Mouse (Mus musculus): ENCODE results near the gene Gm6676. TPM values are rescaled to one million over a fixed set of nuclear protein-coding genes. Genes with fewer than 3 reads are reported as not detected.
A peak's percentile ranks its signal among the peaks of the same experiment; 100 is the strongest.
"Not testable (repeated sequence)": the region's sequence is repeated elsewhere in the genome, so short reads cannot be mapped to it uniquely, and the experiment has no call there.

The Gm6676 gene
- polyA plus RNA-seq (2014; fragmentation: Nextera tagmentation; extraction: Ambion mirVana): not detected in 2 replicates

DNA sequence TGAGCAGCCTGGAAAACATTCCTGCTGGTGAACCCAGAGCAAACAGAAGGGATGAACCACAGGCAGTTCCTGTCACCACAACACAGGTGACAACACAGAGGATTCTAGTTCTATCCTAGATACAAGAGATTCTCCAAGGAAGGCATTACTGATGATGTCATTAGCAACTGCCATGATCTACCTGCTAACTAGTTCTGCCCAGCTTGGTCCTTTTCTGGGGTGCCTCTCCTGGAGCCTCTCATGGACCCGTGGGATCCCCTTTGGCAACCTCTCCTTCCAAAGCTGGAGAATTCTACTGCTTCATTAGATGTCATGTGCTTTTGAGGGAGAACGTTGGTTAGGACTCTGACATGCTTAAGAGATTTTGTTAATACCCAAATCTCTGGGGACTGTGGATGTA lies at the start of gene Gm6676:
TSS of gene Gm6676 (minus strand) at position 101 of the 400 bp plus-strand sequence.
- not testable (repeated sequence) for H3K4me2 ChIP-seq (replicated peaks; ENCODE audit: low read depth, low read length); H3K9me3 ChIP-seq (ENCODE audit: control insufficient read depth, low read length); H3K36me3 ChIP-seq (ENCODE audit: control insufficient read depth, insufficient read depth, low read length); H3K4me3 ChIP-seq (ENCODE audit: low read depth, low read length); H3K4me1 ChIP-seq (replicated peaks; ENCODE audit: control insufficient read depth, insufficient read depth, low read length); ATAC-seq (ENCODE audit: low FRiP score); H3K9ac ChIP-seq (ENCODE audit: low read depth, low read length); DNase-seq (ENCODE audit: low spot score); H3K27me3 ChIP-seq (ENCODE audit: control insufficient read depth, insufficient read depth, low read length); H3K27ac ChIP-seq (ENCODE audit: low read depth, low read length)
- no CpG with 5 or more reads among the region's 2 CpGs for WGBS

DNA sequence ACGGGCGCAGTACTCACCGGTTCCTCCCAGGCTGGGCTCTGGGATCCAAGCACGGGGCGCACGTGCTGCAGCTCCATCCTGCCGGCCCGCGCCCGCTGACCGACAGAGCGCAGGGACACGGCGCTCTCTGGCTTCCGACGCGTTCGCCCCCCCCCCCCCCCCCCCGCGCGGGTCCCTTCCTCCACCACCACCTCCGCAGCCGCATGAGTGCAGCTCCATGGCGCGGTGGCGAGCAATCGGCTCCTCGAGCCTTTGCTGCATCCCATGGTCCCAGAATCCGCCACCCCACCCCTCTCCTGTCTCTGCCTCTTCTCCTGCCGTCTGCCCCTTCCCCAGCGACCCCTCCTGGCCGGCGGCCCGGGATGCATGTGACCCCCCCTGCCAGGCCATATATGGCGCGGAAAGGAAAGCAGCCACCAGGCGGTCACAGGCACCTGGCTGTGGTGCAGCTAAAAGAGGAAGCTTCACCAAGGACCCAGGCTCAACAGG lies 49.3 kb upstream of the Gm6676 start, which contains the start of gene Gm3512:
TSS of gene Gm3512 (minus strand) at position 51 of the 489 bp plus-strand sequence.
- H3K4me2 ChIP-seq (replicated peaks; ENCODE audit: low read depth, low read length); H3K9ac ChIP-seq (ENCODE audit: low read depth, low read length); H3K4me3 ChIP-seq (ENCODE audit: low read depth, low read length); H3K9me3 ChIP-seq (ENCODE audit: control insufficient read depth, low read length); H3K27me3 ChIP-seq (ENCODE audit: control insufficient read depth, insufficient read depth, low read length); H3K36me3 ChIP-seq (ENCODE audit: control insufficient read depth, insufficient read depth, low read length); H3K27ac ChIP-seq (ENCODE audit: low read depth, low read length); H3K4me1 ChIP-seq (replicated peaks; ENCODE audit: control insufficient read depth, insufficient read depth, low read length); DNase-seq (ENCODE audit: low spot score): not testable (repeated sequence)
- WGBS: no CpG with 5 or more reads among the region's 37 CpGs
- peak; percentile 72; the same call in 1 of the 2 replicates for ATAC-seq (ENCODE audit: low FRiP score)

DNA sequence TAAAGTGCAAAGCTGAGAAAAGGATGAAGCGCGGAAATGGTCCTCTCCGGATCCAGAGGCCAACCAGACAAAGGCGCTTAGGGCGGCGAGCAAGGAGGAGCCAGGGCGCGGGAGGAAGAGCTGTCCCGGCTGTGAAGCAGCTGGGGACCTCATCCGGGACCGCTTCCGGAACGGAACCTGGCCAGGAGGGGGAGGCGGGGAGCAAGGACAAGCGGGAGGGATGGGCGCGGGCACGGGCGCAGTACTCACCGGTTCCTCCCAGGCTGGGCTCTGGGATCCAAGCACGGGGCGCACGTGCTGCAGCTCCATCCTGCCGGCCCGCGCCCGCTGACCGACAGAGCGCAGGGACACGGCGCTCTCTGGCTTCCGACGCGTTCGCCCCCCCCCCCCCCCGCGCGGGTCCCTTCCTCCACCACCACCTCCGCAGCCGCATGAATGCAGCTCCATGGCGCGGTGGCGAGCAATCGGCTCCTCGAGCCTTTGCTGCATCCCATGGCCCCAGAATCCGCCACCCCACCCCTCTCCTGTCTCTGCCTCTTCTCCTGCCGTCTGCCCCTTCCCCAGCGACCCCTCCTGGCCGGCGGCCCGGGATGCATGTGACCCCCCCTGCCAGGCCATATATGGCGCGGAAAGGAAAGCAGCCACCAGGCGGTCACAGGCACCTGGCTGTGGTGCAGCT lies 19.9 kb downstream of the Gm6676 start:
- Histone ChIP-seq H3K9ac (ENCODE audit: low read depth, low read length) (peak overlapping the region; percentile 54; the same call in 1 of the 2 replicates), H3K4me3 (ENCODE audit: low read depth, low read length) (peak overlapping the region; percentile 39), H3K27ac (ENCODE audit: low read depth, low read length) (0 out of 2 replicates have a peak overlapping the region, but pooled peaks have one; percentile 58), H3K4me2 (replicated peaks; ENCODE audit: low read depth, low read length) (peak overlapping the region; percentile 37)
- WGBS: 0% methylated on average over 5 of the region's 54 CpGs
- not testable (repeated sequence) for H3K4me1 ChIP-seq (replicated peaks; ENCODE audit: control insufficient read depth, insufficient read depth, low read length); H3K36me3 ChIP-seq (ENCODE audit: control insufficient read depth, insufficient read depth, low read length); H3K27me3 ChIP-seq (ENCODE audit: control insufficient read depth, insufficient read depth, low read length); H3K9me3 ChIP-seq (ENCODE audit: control insufficient read depth, low read length)
- peak; percentile 78 for ATAC-seq (ENCODE audit: low FRiP score)
- peak; percentile 45 for DNase-seq (ENCODE audit: low spot score)

DNA sequence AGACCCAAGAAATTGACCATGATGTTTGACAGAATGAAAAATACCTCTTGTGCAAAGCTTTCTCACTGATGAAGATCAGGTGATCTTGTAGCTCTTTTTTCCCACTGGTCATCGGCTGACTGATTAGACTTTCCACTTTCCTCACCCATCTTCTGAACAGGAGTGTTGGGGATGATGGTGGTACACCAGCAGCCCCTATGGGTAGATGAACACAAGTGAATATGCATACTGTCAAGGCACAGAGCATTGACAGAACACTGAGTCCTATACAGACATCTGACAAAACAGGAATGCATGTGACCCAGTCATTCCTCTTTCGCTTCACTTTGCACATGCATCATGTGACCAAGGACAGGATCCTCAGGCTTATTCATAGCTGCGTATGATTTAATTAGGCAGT lies 24.7 kb downstream of the Gm6676 start, which contains the start of gene Gm3696:
TSS of gene Gm3696 (minus strand) at position 101 of the 400 bp plus-strand sequence.
- not testable (repeated sequence) for DNase-seq (ENCODE audit: low spot score); H3K27me3 ChIP-seq (ENCODE audit: control insufficient read depth, insufficient read depth, low read length); H3K36me3 ChIP-seq (ENCODE audit: control insufficient read depth, insufficient read depth, low read length); H3K9ac ChIP-seq (ENCODE audit: low read depth, low read length); H3K4me3 ChIP-seq (ENCODE audit: low read depth, low read length); H3K4me2 ChIP-seq (replicated peaks; ENCODE audit: low read depth, low read length); H3K9me3 ChIP-seq (ENCODE audit: control insufficient read depth, low read length); H3K27ac ChIP-seq (ENCODE audit: low read depth, low read length); H3K4me1 ChIP-seq (replicated peaks; ENCODE audit: control insufficient read depth, insufficient read depth, low read length); ATAC-seq (ENCODE audit: low FRiP score)
- WGBS: 89% methylated on average over 1 of the region's 3 CpGs

Other genes with a start within 250 kb of the Gm6676 start
- 2.0 and 2.4 TPM in 2 replicates for gene Gm3667, start 235.4 kb downstream of the Gm6676 start, polyA plus RNA-seq (2014; fragmentation: Nextera tagmentation; extraction: Ambion mirVana)
- not detected in 2 replicates for gene Gm6356, start 151.6 kb downstream of the Gm6676 start, polyA plus RNA-seq (2014; fragmentation: Nextera tagmentation; extraction: Ambion mirVana)
- 1.2 and 1.7 TPM in 2 replicates for gene Gm10406, start 98.0 kb downstream of the Gm6676 start, polyA plus RNA-seq (2014; fragmentation: Nextera tagmentation; extraction: Ambion mirVana)
- not detected in 2 replicates for gene Gm3685, start 80.4 kb downstream of the Gm6676 start, polyA plus RNA-seq (2014; fragmentation: Nextera tagmentation; extraction: Ambion mirVana)
- 2.9 and 3.3 TPM in 2 replicates for gene Gm3696, start 24.8 kb downstream of the Gm6676 start, polyA plus RNA-seq (2014; fragmentation: Nextera tagmentation; extraction: Ambion mirVana)
- gene Gm3512, start 49.1 kb upstream of the Gm6676 start, polyA plus RNA-seq (2014; fragmentation: Nextera tagmentation; extraction: Ambion mirVana): 5.1 and 5.5 TPM in 2 replicates
- not detected in 2 replicates for gene Gm16434, start 69.1 kb upstream of the Gm6676 start, polyA plus RNA-seq (2014; fragmentation: Nextera tagmentation; extraction: Ambion mirVana)
- gene Gm3727, start 139.3 kb upstream of the Gm6676 start, polyA plus RNA-seq (2014; fragmentation: Nextera tagmentation; extraction: Ambion mirVana): not detected in 2 replicates
- gene Gm3739, start 189.6 kb upstream of the Gm6676 start, polyA plus RNA-seq (2014; fragmentation: Nextera tagmentation; extraction: Ambion mirVana): 2.0 and 2.1 TPM in 2 replicates
- gene Gm5797, start 207.0 kb upstream of the Gm6676 start, polyA plus RNA-seq (2014; fragmentation: Nextera tagmentation; extraction: Ambion mirVana): not detected in 2 replicates
- not detected in 2 replicates for gene Gm8374, start 239.7 kb upstream of the Gm6676 start, polyA plus RNA-seq (2014; fragmentation: Nextera tagmentation; extraction: Ambion mirVana)

Data from hindbrain, embryonic 11.5 days (tissue).